Mouse (Mus musculus) macrophage (primary cell): ENCODE results near the gene Olfr555. TPM values are rescaled to one million over a fixed set of nuclear protein-coding genes. Genes with fewer than 3 reads are reported as not detected.

Source experiments
- polyA plus RNA-seq: library from polyadenylated mRNA; stranded (reverse); fragments of 250-400 nt; gene quantifications from 3 replicates; pipeline ENCODE4 v1.2.4, GENCODE M21; 2018; ENCODE audit warnings: inconsistent platforms

Gene Olfr555
- polyA plus RNA-seq, 1 experiment from 2014 or later: not detected

Other genes with a start within 250 kb of the Olfr555 start
- 17.3 to 71.9 TPM (median 64.3 TPM) in 3 replicates for gene Rrm1, start 217.1 kb upstream of the Olfr555 start, polyA plus RNA-seq
- not detected in 3 replicates for gene Olfr543, start 177.1 kb upstream of the Olfr555 start, polyA plus RNA-seq
- not detected in 3 replicates for gene Olfr544, start 170.5 kb upstream of the Olfr555 start, polyA plus RNA-seq
- gene Olfr545, start 159.2 kb upstream of the Olfr555 start, polyA plus RNA-seq: not detected in 3 replicates
- gene Olfr547, start 124.1 kb upstream of the Olfr555 start, polyA plus RNA-seq: not detected in 3 replicates
- gene Olfr548-ps1, start 117.9 kb upstream of the Olfr555 start, polyA plus RNA-seq: not detected in 3 replicates
- not detected in 3 replicates for gene Olfr549, start 109.0 kb upstream of the Olfr555 start, polyA plus RNA-seq
- 31.3 to 44.4 TPM (median 44.4 TPM) in 3 replicates for gene Trim21, start 93.3 kb upstream of the Olfr555 start, polyA plus RNA-seq
- gene Olfr550, start 87.4 kb upstream of the Olfr555 start, polyA plus RNA-seq: not detected in 3 replicates
- not detected in 3 replicates for gene Olfr551, start 66.9 kb upstream of the Olfr555 start, polyA plus RNA-seq
- gene Olfr552, start 61.1 kb upstream of the Olfr555 start, polyA plus RNA-seq: not detected in 3 replicates
- not detected in 3 replicates for gene Olfr553, start 40.6 kb upstream of the Olfr555 start, polyA plus RNA-seq
- gene Olfr554, start 20.4 kb upstream of the Olfr555 start, polyA plus RNA-seq: not detected in 3 replicates
- gene Olfr556, start 6.1 kb downstream of the Olfr555 start, polyA plus RNA-seq: not detected in 3 replicates
- gene Trim68, start 28.5 kb downstream of the Olfr555 start, polyA plus RNA-seq: 2.3 to 3.3 TPM (median 2.8 TPM) in 3 replicates
- gene Olfr557, start 37.1 kb downstream of the Olfr555 start, polyA plus RNA-seq: not detected in 3 replicates
- gene Olfr558, start 43.4 kb downstream of the Olfr555 start, polyA plus RNA-seq: not detected in 3 replicates
- gene Olfr33, start 60.2 kb downstream of the Olfr555 start, polyA plus RNA-seq: not detected in 3 replicates
- not detected in 3 replicates for gene Olfr559, start 68.7 kb downstream of the Olfr555 start, polyA plus RNA-seq
- gene Olfr560, start 100.5 kb downstream of the Olfr555 start, polyA plus RNA-seq: not detected in 3 replicates
- gene Olfr78, start 100.6 kb downstream of the Olfr555 start, polyA plus RNA-seq: not detected in 3 replicates
- not detected in 3 replicates for gene Olfr561, start 112.4 kb downstream of the Olfr555 start, polyA plus RNA-seq
- gene Olfr564, start 144.7 kb downstream of the Olfr555 start, polyA plus RNA-seq: not detected in 3 replicates
- gene Olfr566, start 199.9 kb downstream of the Olfr555 start, polyA plus RNA-seq: not detected in 3 replicates
- gene Olfr568, start 218.3 kb downstream of the Olfr555 start, polyA plus RNA-seq: not detected in 3 replicates
- gene Olfr569, start 232.1 kb downstream of the Olfr555 start, polyA plus RNA-seq: not detected in 3 replicates
- not detected in 3 replicates for gene Olfr570, start 235.8 kb downstream of the Olfr555 start, polyA plus RNA-seq